Mouse (Mus musculus) stomach, embryonic 14.5 days (tissue): ENCODE measurements around the gene Tmem53. TPM values are rescaled to one million over a fixed set of nuclear protein-coding genes. Genes with fewer than 3 reads are reported as not detected.
A peak's percentile ranks its signal among the peaks of the same experiment; 100 is the strongest.

ENCODE experiments used
- ATAC-seq: fragments of 200-750 bp; cut with Nextera tagmentation; 2 replicates; pipeline ENCODE4 v1.8.0; 2017; ENCODE audit warnings: low read depth, moderate TSS enrichment; ENCODE audit not compliant: insufficient number of reproducible peaks, insufficient read depth, low FRiP score
- H3K27ac ChIP-seq: fragments of 300-500 bp; sonication (generic); 2 replicates; pipeline ENCODE4 v1.5.1; 2014; ENCODE audit warnings: mild to moderate bottlenecking, low read length, moderate library complexity, mixed read lengths
- H3K27me3 ChIP-seq: fragments of 300-500 bp; sonication (generic); 2 replicates; pipeline ENCODE4 v1.6.1; 2014; ENCODE audit warnings: low read length, control low read depth, mixed read lengths; ENCODE audit not compliant: control insufficient read depth, insufficient read depth
- H3K36me3 ChIP-seq: fragments of 300-500 bp; sonication (generic); 2 replicates; pipeline ENCODE4 v1.6.1; 2014; ENCODE audit warnings: mild to moderate bottlenecking, control low read depth, low read length, moderate library complexity, mixed read lengths; ENCODE audit not compliant: control insufficient read depth, insufficient read depth
- H3K4me1 ChIP-seq: fragments of 300-500 bp; sonication (generic); 2 replicates; pipeline ENCODE4 v1.6.1; 2014; ENCODE audit warnings: low read length, control low read depth, mixed read lengths; ENCODE audit not compliant: control insufficient read depth, insufficient read depth
- H3K4me2 ChIP-seq: fragments of 300-500 bp; sonication (generic); replicated peaks from 2 replicates; pipeline ENCODE4 v1.6.1; 2014; ENCODE audit warnings: low read depth, low read length, control low read depth
- H3K4me3 ChIP-seq: fragments of 300-500 bp; sonication (generic); 2 replicates; pipeline ENCODE4 v1.5.1; 2014; ENCODE audit warnings: low read depth, low read length, control low read depth
- H3K9ac ChIP-seq: fragments of 300-500 bp; sonication (generic); replicated peaks from 2 replicates; pipeline ENCODE4 v1.6.1; 2014; ENCODE audit warnings: low read depth, mild to moderate bottlenecking, control low read depth, low read length, moderate library complexity, mixed read lengths
- H3K9me3 ChIP-seq: fragments of 300-500 bp; sonication (generic); 2 replicates; pipeline ENCODE4 v1.6.1; 2016; ENCODE audit warnings: low read depth, low read length, control low read depth; ENCODE audit not compliant: control insufficient read depth
- WGBS: fragments of 180-500 bp; shearing (Covaris S2); extraction: QIAGEN DNeasy Blood & Tissue Kit; methylation state at CpG from one replicate; pipeline ENCODE4 v1.1.7; 2014; 5-methylcytosine and 5-hydroxymethylcytosine counted together
- polyA plus RNA-seq: library from polyadenylated mRNA; unstranded; fragments of >200 nt; fragmentation: Nextera tagmentation; extraction: Ambion mirVana; gene quantifications from 2 replicates; pipeline ENCODE4 v1.2.1, GENCODE M21; 2014

Tmem53 gene
- polyA plus RNA-seq, 1 experiment from 2014 or later: 18.9 TPM

DNA sequence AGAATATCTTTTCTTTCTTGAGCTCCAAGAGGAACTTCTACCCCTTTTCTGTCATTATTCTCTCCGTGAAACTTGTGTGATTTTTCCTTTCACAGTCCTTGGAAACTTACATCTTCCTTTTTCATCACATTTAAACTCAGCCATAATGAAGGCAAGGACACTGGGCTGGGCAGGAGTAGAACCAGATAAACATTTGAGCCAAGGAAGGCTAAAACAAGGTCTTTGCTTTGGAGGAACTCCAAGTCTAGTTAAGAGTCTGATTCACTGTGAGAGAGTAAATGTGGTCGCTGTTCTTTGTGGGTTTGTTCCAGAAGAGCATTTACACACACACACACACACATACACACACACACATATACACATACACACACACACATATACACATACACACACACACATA, 39.9 kb downstream of the Tmem53 start:
- H3K9me3 ChIP-seq: no peaks in the 10 kb centered on the region
- ATAC-seq: no peak
- no peak overlapping the region for H3K27ac ChIP-seq
- H3K4me3 ChIP-seq: no peak overlapping the region
- WGBS: 86% methylated on average over 2 of the region's 2 CpGs
- H3K36me3 ChIP-seq: peaks cover 4% of the 10 kb centered on the region
- no peaks in the 10 kb centered on the region for H3K27me3 ChIP-seq
- peaks cover 14% of the 10 kb centered on the region; the same call in 1 of the 2 replicates for H3K4me1 ChIP-seq
- H3K4me2 ChIP-seq: no peak overlapping the region
- no peak overlapping the region for H3K9ac ChIP-seq

GRCm38 (mm10) chr4:117296849-117297593, 45.3 kb downstream of the Tmem53 start:
- ATAC-seq: no peak

GRCm38 (mm10) chr4:117297819-117298218, 46.1 kb downstream of the Tmem53 start:
- WGBS: 44% methylated on average over 9 of the region's 9 CpGs
- Histone ChIP-seq H3K27me3 (peaks cover 6% of the 10 kb centered on the region; the same call in 1 of the 2 replicates), H3K4me2 (no peak overlapping the region), H3K4me3 (no peak overlapping the region), H3K9me3 (no peaks in the 10 kb centered on the region), H3K4me1 (no peaks in the 10 kb centered on the region), H3K9ac (no peak overlapping the region), H3K27ac (no peak overlapping the region), H3K36me3 (no peaks in the 10 kb centered on the region)
- no peak for ATAC-seq

More at GRCm38 (mm10) chr4:117296849-117297593, 45.3 kb downstream of the Tmem53 start:
- Histone ChIP-seq H3K9ac (no peak overlapping the region), H3K27ac (no peak overlapping the region), H3K4me2 (no peak overlapping the region), H3K36me3 (no peaks in the 10 kb centered on the region), H3K4me1 (no peaks in the 10 kb centered on the region), H3K9me3 (no peaks in the 10 kb centered on the region), H3K4me3 (no peak overlapping the region), H3K27me3 (no peaks in the 10 kb centered on the region)
- WGBS: 64% methylated on average over 19 of the region's 19 CpGs

DNA sequence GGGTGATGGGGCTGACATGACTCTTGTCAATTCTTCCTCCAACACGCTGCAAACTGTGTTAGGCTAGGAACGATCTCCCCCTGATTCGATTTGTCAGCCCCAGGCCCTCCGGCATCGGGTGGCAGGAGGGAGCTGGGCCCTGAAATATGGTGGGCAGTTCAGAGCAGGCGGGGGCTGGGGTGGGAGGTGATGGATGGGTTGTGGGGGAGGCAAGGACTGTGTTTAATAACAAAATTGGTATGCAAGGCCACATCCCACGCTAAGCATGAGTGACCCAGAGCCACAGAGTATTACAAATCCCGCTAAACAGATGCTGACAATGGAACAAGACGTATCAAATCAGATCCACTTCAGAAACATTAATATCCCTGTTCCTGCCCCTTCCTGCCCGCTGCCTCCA, 48.2 kb downstream of the Tmem53 start:
- 64% methylated on average over 10 of the region's 10 CpGs for WGBS
- no peak for ATAC-seq
- Histone ChIP-seq H3K9ac (no peak overlapping the region), H3K4me1 (peaks cover 11% of the 10 kb centered on the region; the same call in 1 of the 2 replicates), H3K4me3 (no peak overlapping the region), H3K9me3 (no peaks in the 10 kb centered on the region), H3K27me3 (peaks cover 25% of the 10 kb centered on the region), H3K36me3 (no peaks in the 10 kb centered on the region), H3K4me2 (no peak overlapping the region), H3K27ac (no peak overlapping the region)

- Histone ChIP-seq H3K4me2 (no peak overlapping the region), H3K4me1 (peaks cover 11% of the 10 kb centered on the region; the same call in 1 of the 2 replicates), H3K27me3 (peaks cover 25% of the 10 kb centered on the region), H3K27ac (no peak overlapping the region), H3K36me3 (no peaks in the 10 kb centered on the region), H3K9ac (no peak overlapping the region), H3K4me3 (no peak overlapping the region), H3K9me3 (no peaks in the 10 kb centered on the region)
- ATAC-seq: no peak
- 23% methylated on average over 14 of the region's 14 CpGs for WGBS
These were observed 50.5 kb downstream of the Tmem53 start for GRCm38 (mm10) chr4:117302027-117302806.

GRCm38 (mm10) chr4:117303581-117304238, 52.0 kb downstream of the Tmem53 start:
- Histone ChIP-seq H3K4me3 (peak overlapping the region; percentile 36), H3K9me3 (no peaks in the 10 kb centered on the region), H3K9ac (peak overlapping the region; percentile 10; the same call in 1 of the 2 replicates), H3K36me3 (no peaks in the 10 kb centered on the region), H3K27ac (no peak overlapping the region), H3K4me2 (peak overlapping the region; percentile 79), H3K4me1 (peaks cover 11% of the 10 kb centered on the region; the same call in 1 of the 2 replicates), H3K27me3 (peaks cover 25% of the 10 kb centered on the region)
- WGBS: 10% methylated on average over 29 of the region's 30 CpGs
- ATAC-seq: no peak

DNA sequence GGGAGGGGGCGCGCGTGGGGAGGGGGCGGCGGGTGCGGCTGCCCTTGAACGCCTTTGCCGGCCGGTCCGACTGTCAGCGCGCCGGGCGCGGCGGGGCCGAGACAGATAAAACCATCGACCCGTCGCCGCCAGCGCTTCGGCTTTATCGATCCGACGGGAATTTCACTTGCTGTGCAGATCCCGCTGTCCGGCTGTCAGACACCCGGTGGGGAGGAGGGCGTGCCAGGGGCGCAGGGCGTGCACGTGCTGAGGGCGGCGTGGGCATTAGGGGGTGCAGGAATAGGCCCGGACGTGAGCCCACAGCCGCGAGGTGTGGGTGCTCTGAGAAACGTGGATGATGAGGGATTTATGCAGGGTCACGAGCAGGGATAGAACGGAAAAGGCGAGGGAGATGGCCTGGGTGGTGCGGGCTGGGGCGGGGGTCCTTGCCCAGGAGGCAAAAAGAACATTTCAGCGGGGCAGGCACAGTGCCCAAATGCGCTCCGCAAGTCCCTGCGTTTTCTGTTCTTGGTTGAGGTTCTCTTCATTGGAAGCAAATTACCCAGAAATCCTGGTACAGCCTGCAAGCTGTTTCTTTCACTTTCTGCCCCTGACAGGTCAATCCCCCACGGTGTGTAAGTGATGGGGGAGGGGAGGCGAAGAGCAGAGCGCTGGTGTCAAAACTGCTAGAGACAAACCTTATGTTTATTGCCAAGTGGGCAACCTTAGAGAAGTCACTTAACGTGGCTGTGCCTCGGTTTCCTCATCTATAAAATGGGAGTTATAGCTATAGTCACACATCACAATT, 52.7 kb downstream of the Tmem53 start:
- peaks cover 25% of the 10 kb centered on the region for H3K27me3 ChIP-seq
- peak overlapping the region; percentile 36 for H3K4me3 ChIP-seq
- peak overlapping the region; percentile 79 for H3K4me2 ChIP-seq
- no peaks in the 10 kb centered on the region for H3K36me3 ChIP-seq
- 0 out of 2 replicates have a peak overlapping the region, but pooled peaks have one; percentile 10 for H3K9ac ChIP-seq
- 3% methylated on average over 54 of the region's 54 CpGs for WGBS
- H3K27ac ChIP-seq: no peak overlapping the region
- no peaks in the 10 kb centered on the region for H3K9me3 ChIP-seq
- no peak for ATAC-seq
- H3K4me1 ChIP-seq: peaks cover 11% of the 10 kb centered on the region; the same call in 1 of the 2 replicates
